Mouse (Mus musculus) retina, embryonic 14.5 days (tissue): Measurements from ENCODE around the gene Zc3h4.

Experiments
- DNase-seq: peaks from one replicate; pipeline ENCODE4 v3.0.0-alpha.2; 2015; ENCODE audit warnings: low spot score

The Zc3h4 gene

DNA sequence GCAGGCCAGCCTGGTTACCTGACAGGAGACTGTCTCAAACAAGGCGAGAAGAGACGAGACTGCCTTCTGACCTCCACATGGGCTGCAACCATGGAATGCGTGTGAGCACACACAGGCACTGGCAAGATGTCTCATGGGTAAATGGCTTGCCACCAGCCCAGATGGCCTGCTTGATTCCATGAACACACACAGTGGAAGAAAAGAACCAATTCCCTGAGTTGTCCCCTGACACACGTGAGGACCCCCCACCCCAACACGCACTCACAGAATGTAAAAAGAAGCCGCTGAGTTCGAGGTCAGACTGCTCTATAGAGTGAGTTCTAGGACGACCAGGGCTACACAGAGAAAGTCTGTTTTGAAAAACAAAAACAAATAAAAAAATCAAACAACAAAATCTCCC, 76.9 kb downstream of the Zc3h4 start, which contains the start of gene Npas1:
Gene Npas1, minus strand, starts transcription at position 101 of the 400 bp plus-strand sequence.
- DNase-seq = no peak
